In genomic region chr5:41845558-41845937, GRCm38 (mm10) we compare ENCODE assay signal across 8 mouse cellular contexts. TPM values are rescaled to one million over a fixed set of nuclear protein-coding genes. Genes with fewer than 3 reads are reported as not detected.
DNase-seq lines count a peak whose midpoint lies in the region; ATAC-seq lines count a peak whose summit lies in the region.

No protein-coding gene starts in this region.

- no peaks in the 10 kb centered on the region for H3K27me3 ChIP-seq in heart, embryonic 10.5 days (ENCODE audit: insufficient read depth, poor library complexity, severe bottlenecking)
- H3K27me3 ChIP-seq in neural tube, embryonic 12.5 days (replicated peaks), result no peaks in the 10 kb centered on the region
- no peaks in the 10 kb centered on the region for H3K27me3 ChIP-seq in limb, embryonic 13.5 days
- H3K27me3 ChIP-seq in stomach, embryonic 15.5 days (replicated peaks), result no peaks in the 10 kb centered on the region

- peaks cover 18% of the 10 kb centered on the region for H3K4me1 ChIP-seq in heart, embryonic 10.5 days
- peaks cover 16% of the 10 kb centered on the region for H3K4me1 ChIP-seq in neural tube, embryonic 12.5 days
- peaks cover 18% of the 10 kb centered on the region for H3K4me1 ChIP-seq in limb, embryonic 13.5 days
- peaks cover 14% of the 10 kb centered on the region for H3K4me1 ChIP-seq in stomach, embryonic 15.5 days

- H3K36me3 ChIP-seq in heart, embryonic 10.5 days, result 0 out of 2 replicates have a peak, but pooled peaks cover 3% of the 10 kb centered on the region
- H3K36me3 ChIP-seq in neural tube, embryonic 12.5 days, result peaks cover 5% of the 10 kb centered on the region; the same call in 1 of the 2 replicates
- H3K36me3 ChIP-seq in limb, embryonic 13.5 days, result 0 out of 2 replicates have a peak, but pooled peaks cover 7% of the 10 kb centered on the region
- no peaks in the 10 kb centered on the region for H3K36me3 ChIP-seq in stomach, embryonic 15.5 days

- WGBS in heart, embryonic 10.5 days, result 60% methylated on average over 2 of the region's 2 CpGs
- WGBS in neural tube, embryonic 12.5 days, result 64% methylated on average over 2 of the region's 2 CpGs
- WGBS in limb, embryonic 13.5 days, result 62% methylated on average over 2 of the region's 2 CpGs
- WGBS in stomach, embryonic 15.5 days, result 56% methylated on average over 2 of the region's 2 CpGs

- no peak for ATAC-seq in neural tube, embryonic 12.5 days (ENCODE audit: low FRiP score, low read depth)
- ATAC-seq in limb, embryonic 13.5 days (ENCODE audit: low FRiP score, low read depth), result no peak
- no peak for ATAC-seq in stomach, embryonic 15.5 days (ENCODE audit: insufficient read depth, low FRiP score, low read depth)

- H3K9ac ChIP-seq in neural tube, embryonic 12.5 days, result no peak overlapping the region
- no peak overlapping the region for H3K9ac ChIP-seq in limb, embryonic 13.5 days
- no peak overlapping the region for H3K9ac ChIP-seq in stomach, embryonic 15.5 days

- no peak overlapping the region for H3K27ac ChIP-seq in heart, embryonic 10.5 days
- H3K27ac ChIP-seq in neural tube, embryonic 12.5 days, result no peak overlapping the region
- H3K27ac ChIP-seq in limb, embryonic 13.5 days, result no peak overlapping the region
- H3K27ac ChIP-seq in stomach, embryonic 15.5 days, result no peak overlapping the region

- peak overlapping the region; percentile 97 for H3K4me3 ChIP-seq in heart, embryonic 10.5 days
- no peak overlapping the region; the same call in 1 of the 2 replicates for H3K4me3 ChIP-seq in neural tube, embryonic 12.5 days
- peak overlapping the region; percentile 97 for H3K4me3 ChIP-seq in limb, embryonic 13.5 days
- peak overlapping the region; percentile 99 for H3K4me3 ChIP-seq in stomach, embryonic 15.5 days (replicated peaks)

- no peak for DNase-seq in heart, embryonic 10.5 days (ENCODE audit: low spot score)
- DNase-seq in heart, adult 18-20 months, result no peak
- no peak for DNase-seq in neural tube, embryonic 10.5 days (ENCODE audit: extremely low spot score, low spot score)
- DNase-seq in gastrocnemius, postnatal 25 days, result no peak
- DNase-seq in thymus, postnatal 14 days, result no peak

- H3K9me3 ChIP-seq in heart, embryonic 10.5 days, result no peaks in the 10 kb centered on the region
- no peaks in the 10 kb centered on the region for H3K9me3 ChIP-seq in neural tube, embryonic 12.5 days
- H3K9me3 ChIP-seq in limb, embryonic 13.5 days, result no peaks in the 10 kb centered on the region
- no peaks in the 10 kb centered on the region for H3K9me3 ChIP-seq in stomach, embryonic 15.5 days

- peak overlapping the region; percentile 69 for H3K4me2 ChIP-seq in neural tube, embryonic 12.5 days (replicated peaks)
- peak overlapping the region; percentile 77 for H3K4me2 ChIP-seq in limb, embryonic 13.5 days (replicated peaks)
- peak overlapping the region; percentile 68 for H3K4me2 ChIP-seq in stomach, embryonic 15.5 days

RNA-seq across cellular contexts. Expression of gene Bod1l, which starts 1.4 kb away (rescaled TPM):
- polyA plus RNA-seq in heart, embryonic 10.5 days (2016; fragmentation: Nextera tagmentation; extraction: Ambion mirVana), result 11.3 and 13.9 TPM in 2 replicates
- 10 to 100 TPM; 16.5 to 18.9 TPM for total RNA-seq in heart, adult 18-20 months (2021)
- polyA plus RNA-seq in neural tube, embryonic 12.5 days (2016; fragmentation: Nextera tagmentation; extraction: Ambion mirVana), result 29.4 TPM in 2 replicates
- 26.7 and 28.9 TPM in 2 replicates for polyA plus RNA-seq in limb, embryonic 13.5 days (2015; fragmentation: Nextera tagmentation; extraction: Ambion mirVana)
- polyA plus RNA-seq in stomach, embryonic 15.5 days (2015; fragmentation: Nextera tagmentation; extraction: Ambion mirVana), result 23.2 and 24.3 TPM in 2 replicates
- 10 to 100 TPM; 13.0 to 14.0 TPM for total RNA-seq in gastrocnemius, postnatal 25 days (2021)
